Mouse (Mus musculus) cerebellum, postnatal 36 days (tissue): ENCODE data around the gene Pi4k2a.

Experiments
- DNase-seq, 2 experiments: peaks; one replicate each; pipeline ENCODE4 v3.0.0; 2021 to 2022; ENCODE audit warnings: mixed read lengths in 2 of 2

The Pi4k2a gene

DNA sequence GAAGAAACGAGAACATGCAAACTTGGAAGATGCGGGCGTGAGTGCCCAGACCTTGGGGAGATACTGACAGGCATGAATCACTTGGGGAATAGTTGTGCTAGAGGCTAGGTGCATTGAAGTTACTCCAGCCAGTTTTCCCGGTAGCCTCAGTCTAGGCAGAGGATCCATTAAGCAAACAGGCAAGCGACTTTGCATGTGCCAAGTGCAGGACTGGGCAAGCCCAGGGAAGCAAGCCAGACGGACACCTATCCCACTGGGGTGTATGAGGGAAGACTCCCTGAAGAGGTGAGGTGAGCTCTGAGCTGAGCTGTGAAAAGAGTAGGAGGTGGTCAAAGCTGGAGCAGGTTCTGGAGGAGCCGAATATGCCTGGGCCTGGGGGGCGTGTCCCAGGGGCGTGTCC is 77.2 kb downstream of the Pi4k2a start:
- DNase-seq: no peak

- DNase-seq: no peak
Observed at GRCm38 (mm10) chr19:42169322-42169975, 79.2 kb downstream of the Pi4k2a start.

- peak; percentile 95 to 97 for DNase-seq
Observed at GRCm38 (mm10) chr19:42170025-42170969, 80.0 kb downstream of the Pi4k2a start.
